Mouse (Mus musculus): ENCODE results near the gene Irak4.

DNA sequence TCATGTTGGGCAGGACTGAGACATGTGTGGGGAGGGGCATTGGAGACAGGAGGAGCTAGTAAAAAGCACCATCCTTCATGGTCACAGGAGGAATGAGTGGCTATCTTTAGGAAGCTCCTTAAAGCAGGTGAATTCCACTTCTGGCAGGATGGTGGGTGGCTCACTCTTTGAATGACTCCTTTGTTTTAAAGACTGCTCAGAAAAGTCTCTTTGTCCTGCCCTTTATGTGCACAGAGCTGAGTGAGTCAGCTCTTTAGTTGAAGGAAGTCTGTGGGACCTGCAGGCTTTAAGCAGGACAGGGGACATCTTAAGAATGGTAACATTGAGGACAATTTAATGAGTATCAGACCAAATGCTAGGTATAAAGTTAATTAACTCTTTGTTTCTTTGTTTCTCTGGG, 77.5 kb downstream of the Irak4 start:
- TF ChIP-seq EP300 (IDR thresholded peaks at IDR 0.05; ENCODE audit: low read depth) = no peak
- TF ChIP-seq CTCF (IDR thresholded peaks at IDR 0.05; ENCODE audit: low read depth) = no peak
